Mouse (Mus musculus): ENCODE data around the gene Tmem266.
A peak's percentile ranks its signal among the peaks of the same experiment; 100 is the strongest.

Gene Tmem266

GRCm38 (mm10) chr9:55404256-55404655 is 77.5 kb downstream of the Tmem266 start:
- DNase-seq: no peak

DNA sequence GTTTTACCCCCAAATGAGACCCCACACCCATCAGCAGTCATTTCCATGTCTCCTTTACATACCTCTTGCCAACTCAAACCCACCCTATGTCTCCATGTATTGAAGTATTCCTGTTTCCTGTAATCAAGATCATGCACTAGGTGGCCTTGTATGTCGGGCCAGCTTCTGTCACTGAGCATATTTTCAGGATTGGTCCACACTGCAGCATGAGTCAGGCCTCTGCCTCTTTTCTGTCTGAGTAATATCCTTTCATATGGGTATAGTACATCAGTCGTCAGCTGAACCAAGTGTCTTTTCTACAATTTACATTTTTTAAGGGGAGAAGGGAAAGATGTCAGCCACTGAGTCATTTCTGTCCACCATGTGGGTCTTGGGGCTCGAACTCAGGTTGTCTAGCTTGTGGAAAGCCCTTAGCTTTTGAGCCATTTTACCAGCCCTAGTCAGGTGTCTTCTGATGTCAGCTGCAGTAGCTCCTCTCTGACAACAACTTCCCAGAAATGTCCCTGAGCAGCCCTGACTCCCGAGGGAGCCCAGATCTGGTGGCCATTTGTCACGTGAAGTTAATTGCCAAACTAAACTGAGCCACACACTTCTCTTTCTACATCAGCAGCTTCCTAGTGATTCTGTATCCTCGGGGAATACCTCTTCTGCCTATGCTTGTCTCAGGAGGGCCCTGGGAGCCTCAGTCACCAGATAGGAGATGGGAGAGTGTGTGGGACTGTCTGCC is 78.4 kb downstream of the Tmem266 start:
- no peak for DNase-seq

- no peak for DNase-seq
These were observed 80.1 kb downstream of the Tmem266 start for GRCm38 (mm10) chr9:55406773-55407172.

- no peak for DNase-seq
These were observed 82.1 kb downstream of the Tmem266 start for GRCm38 (mm10) chr9:55408851-55409250.

DNA sequence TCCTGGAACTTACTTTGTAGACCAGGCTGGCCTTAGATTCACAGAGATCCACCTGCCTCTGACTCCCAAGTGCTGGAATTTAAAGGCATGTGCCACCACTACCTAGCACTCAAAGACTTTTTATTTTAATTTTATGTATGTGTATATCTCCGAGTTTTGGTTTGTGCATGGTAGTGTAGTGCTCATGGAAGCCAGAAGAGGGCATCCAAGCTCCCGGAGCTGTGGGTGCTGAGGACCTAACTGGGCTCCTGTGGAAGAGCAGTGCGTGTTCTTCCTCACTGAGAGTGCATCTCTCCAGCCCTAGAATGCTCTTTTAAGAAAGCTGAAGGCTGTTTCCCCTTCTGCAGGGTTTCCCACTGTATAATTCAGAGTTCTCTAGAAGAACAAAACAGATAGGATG is 83.1 kb downstream of the Tmem266 start:
- no peak for DNase-seq

DNA sequence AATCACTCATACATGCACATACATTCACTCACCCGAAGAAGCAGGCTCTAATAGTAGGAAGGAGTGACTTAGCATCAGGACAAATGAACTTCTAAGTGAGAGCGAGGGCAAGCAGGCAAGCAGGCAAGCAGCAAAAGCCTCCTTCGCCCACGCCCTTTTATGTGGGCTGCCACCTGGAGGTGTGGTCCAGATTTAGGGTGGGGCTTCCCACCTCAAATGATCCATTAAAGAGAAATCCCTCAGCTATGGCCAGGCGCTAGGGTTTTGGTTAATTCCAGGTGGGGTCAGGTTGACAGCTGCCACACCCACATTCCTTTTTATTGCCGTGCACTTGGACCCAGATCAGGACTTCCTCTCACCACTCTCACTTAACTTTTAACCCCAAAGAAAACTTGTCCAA is 83.7 kb downstream of the Tmem266 start:
- no peak for DNase-seq

DNA sequence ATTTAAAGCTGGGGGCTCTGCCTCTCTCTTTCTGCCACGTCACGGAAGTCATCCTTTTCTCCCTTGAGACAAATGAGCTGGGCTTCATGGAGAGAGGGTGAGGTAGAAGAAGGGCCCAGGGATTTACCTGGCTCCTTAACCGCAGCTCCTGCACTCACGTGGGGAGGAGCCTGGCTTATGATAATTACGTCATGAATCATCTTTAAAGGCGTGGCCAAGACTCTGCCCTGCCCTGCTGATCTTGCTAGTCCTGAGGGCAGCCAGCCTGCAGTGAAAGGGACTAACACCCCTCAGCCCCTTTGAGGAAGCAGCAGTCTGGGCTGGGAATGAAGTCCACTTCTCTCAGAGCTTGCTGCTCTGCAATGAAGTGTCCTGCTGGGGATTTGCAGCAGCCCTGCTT is 84.4 kb downstream of the Tmem266 start:
- DNase-seq: no peak

DNA sequence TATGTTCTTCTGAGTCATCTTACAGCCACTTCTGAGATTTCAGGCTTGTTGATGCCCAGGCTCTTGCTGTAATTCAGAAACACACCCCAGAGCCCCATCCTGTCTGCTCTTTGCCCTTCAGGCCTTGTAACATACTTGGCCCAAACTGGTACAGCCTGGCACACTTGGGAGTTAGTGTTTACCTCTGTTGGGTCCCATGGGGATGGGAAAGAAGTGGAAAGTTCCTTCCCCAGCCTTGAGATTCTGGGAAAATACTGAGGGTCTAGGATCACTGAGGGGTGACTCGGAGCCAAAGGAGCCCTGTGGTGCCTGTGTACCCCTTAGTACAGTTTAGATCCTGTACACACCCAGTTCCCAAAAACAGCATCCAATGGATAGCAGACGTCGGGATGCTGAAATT is 95.1 kb downstream of the Tmem266 start:
- no peak for DNase-seq

- DNase-seq: peak; percentile 65 to 75
These were observed 97.0 kb downstream of the Tmem266 start for GRCm38 (mm10) chr9:55423451-55424424.

- DNase-seq: no peak
These were observed 98.6 kb downstream of the Tmem266 start for GRCm38 (mm10) chr9:55425271-55425810.

DNA sequence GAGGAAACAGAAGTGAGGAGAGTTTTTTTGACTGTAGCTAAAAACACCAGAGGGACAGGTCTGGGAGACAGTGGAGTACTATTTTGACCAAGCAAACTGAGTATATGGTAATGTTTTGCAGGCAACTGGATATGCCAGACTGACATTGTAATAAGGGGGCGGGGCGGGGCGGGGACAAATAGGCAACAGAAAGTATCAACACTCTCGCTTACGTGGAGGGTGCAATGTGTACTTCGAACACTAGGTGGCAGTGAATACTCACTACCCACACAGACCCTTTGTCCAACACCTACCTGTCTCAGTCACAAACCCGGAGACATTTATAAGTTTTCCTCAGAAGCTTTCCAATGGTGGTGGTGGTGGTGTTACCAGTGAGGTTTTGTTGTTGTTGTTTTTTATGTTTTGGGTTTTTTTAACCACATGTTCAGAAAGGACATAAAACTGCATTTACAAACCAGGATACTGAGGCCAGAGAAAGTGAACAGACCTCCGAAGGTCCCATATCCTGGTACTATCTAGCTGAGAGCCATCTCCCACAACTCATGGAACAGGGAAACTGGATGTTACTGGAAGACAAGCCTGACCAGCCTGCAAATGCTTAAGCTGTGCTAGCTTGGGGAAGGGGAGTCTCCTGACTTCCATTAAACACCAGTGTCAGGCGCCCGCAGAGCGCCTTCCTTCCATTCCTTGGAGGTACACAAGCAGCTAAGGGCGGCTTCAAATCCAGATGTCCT is 102.7 kb downstream of the Tmem266 start:
- peak; percentile 72 to 80 for DNase-seq

- DNase-seq: no peak
These were observed 103.4 kb downstream of the Tmem266 start for GRCm38 (mm10) chr9:55430133-55430532.

- DNase-seq: peak; percentile 42 to 46
These were observed 105.9 kb downstream of the Tmem266 start for GRCm38 (mm10) chr9:55432306-55433289.

- no peak for DNase-seq
These were observed 107.2 kb downstream of the Tmem266 start for GRCm38 (mm10) chr9:55433875-55434274.

- no peak for DNase-seq
These were observed 111.7 kb downstream of the Tmem266 start for GRCm38 (mm10) chr9:55438433-55438832.

- no peak for DNase-seq
These were observed 112.6 kb downstream of the Tmem266 start for GRCm38 (mm10) chr9:55439206-55439780.

DNA sequence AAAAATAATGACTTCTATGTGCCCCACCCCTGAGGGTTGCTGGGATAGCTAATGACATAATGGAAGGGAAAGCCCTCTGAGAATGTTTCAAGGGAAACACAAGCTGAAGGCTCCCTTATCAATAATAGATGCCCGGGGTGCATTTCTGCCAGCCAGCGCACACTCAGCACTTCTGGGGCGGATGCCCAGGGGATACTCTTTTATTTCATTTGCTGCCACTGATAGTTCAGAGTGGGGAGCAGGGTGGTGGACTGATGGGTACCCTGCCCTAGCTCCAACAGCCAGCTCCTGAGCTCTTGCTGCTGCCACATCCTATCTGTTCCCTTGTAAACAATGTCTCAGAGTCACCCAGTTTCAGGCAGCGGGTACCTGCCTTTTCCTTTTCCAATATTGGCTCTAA is 120.8 kb downstream of the Tmem266 start:
- no peak for DNase-seq

- DNase-seq: no peak
These were observed 122.4 kb downstream of the Tmem266 start for GRCm38 (mm10) chr9:55449108-55449507.

DNA sequence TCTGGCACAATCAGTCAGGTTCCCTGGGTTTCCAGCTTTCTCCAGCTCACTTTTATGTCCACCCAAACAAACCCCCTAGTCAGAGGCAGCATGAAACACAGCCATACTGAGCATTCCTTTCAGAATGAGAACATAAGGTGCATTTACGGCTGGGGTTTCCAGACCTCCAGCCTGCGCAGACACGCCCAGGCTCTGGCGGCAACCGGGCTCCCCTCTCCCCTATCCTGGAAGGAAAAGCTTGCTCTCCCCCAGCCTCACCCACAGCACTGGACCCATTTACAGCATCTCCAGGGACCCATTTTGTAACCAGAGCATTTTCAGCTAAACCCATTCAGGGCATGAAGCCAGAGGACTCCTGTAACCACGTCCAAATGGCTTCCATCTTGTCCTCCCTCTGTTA is 123.3 kb downstream of the Tmem266 start:
- no peak for DNase-seq

DNA sequence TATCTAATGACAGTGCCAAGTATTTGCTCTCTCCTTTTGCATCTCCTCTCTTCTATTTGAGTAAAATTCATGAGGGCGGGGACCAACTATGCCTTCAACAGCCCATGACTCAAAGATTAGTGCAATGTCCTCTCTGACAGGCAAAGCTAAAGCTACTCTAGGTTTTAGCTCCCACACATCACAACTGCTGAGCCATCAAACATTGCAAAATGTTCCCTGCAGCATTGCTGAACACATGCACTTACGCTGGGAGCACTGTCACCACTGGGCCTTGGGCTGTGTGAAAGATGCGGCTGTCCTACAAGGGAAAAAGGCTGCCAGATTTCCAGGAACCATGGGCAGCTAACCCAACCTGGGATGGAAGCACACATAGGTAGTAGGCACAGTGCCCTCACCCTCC is 124.7 kb downstream of the Tmem266 start:
- no peak for DNase-seq

GRCm38 (mm10) chr9:55452906-55453305 is 126.2 kb downstream of the Tmem266 start:
- DNase-seq: no peak
